Mouse (Mus musculus) cerebellum, postnatal 4 days (tissue): ENCODE data around the gene Gm9747.

Experiments
- DNase-seq, 2 experiments: peaks; one replicate each; pipeline ENCODE4 v3.0.0; 2022; ENCODE audit warnings: low spot score in 2 of 2, mixed read lengths in 1 of 2

Gene Gm9747

DNA sequence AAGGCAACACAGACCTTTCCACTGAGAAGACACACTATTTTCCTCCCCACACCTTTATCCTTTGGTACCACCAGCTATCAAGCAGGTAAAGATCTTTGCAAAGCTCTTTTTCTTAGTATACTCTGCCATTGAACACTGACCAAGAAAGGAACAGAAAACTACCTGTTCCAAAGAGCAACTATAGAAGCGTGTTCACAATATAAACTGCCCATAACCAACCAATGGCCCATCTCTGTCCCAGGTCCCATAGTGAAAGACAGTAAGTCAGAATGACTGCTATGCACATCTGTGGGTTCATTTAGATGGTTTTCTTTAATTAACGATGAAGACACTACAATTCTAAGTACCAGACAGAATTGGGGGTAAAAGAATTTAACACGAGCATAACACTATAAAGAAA, at the start of gene Gm9747:
TSS of gene Gm9747 (plus strand) at position 301 of the 400 bp plus-strand sequence.
- DNase-seq = no peak

DNA sequence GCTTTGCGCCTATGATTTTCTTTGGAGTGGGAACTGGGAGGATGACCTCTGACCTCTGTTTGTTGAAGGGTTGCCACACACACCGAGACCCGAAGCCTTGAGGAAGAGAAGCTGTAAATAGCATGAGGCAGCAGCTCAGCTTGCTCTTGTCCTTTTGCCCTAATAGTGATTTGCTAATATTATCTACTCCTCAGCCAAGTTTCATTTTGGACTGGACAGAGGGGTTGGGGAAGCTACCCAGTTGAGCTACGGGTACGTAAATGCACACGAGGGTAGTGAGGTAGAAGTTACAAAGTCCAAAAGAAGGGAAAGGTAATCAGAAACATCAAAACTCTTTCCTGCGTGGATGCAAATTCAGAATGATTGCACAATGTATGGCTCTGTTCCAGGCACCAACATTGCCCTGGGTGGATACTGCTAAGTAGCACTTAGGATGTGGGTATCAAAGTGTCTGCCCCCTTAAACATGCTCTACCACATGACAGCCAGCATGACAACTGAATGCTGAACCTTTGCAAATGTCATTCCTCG, 48.9 kb upstream of the Gm9747 start:
- no peak for DNase-seq

DNA sequence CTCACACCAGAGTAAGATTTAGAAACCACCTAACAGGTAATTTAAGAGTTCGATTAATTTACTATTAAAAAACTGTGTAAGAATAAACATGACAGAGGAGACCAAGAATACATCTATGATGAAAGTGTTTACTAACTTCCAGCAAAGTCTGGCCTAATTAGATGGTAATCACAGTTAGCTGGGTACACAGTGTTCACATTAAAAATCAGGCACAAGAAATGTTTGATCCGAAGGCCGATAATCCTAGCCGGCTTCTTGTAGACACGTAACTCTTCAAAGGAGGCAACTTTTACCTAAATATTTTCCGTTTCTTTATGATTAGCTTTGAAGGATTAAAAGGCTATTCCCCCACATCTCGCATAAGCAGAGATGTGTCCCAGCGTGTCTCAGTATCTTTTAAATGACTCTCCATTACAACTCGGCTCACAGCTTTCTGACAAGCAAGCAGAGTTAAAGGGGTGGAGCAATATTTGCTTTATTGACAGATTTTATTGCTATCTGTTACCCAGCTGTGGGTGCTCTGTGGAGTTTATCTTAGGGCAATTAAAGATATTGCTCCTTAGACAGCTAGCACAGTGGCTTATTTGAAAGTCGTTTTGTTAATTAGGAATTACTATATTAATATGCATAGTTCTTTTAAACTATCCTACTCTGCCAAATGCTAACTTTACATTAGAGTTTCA, 44.2 kb upstream of the Gm9747 start:
- no peak for DNase-seq

DNA sequence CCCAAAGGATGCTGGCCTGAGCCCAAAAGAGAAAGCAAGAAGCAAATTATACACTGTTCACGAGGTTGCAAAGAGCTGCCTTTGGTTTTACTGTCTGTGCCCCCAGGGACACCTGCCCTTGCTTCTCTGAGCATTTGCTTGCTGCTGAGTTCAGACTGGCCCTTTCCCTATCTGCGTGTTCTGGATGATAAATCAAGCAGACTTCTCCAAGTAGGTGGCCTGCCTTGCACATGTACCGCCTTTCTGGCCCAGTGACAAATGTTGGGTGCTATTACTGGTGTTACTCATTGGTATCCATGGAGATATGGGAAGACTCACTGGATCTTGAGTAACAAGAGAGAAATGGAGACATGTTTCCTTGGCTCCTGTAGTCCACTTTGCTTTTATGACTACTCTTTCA, 43.4 kb upstream of the Gm9747 start:
- DNase-seq = peak in 1 of 2 experiments; percentile 18

DNA sequence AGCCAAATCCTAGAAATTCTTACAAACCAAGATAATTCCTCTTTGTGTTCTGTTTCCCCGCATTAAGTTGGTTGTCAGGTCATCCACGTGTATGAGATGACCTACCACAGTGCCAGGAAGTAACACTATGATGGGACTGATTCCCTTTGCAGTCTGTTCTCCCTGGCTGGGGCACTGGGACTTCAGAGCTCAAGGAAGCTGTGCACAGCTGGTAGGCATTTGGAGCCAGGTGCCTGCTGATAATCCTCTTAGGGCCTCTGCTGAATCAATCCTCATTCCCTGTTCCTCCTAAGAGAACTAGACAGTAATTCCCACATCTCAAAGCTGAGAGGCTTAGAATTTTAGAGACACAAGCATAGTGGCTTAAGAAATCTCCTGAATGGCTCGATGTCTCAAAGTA, 41.3 kb upstream of the Gm9747 start:
- DNase-seq = no peak

DNA sequence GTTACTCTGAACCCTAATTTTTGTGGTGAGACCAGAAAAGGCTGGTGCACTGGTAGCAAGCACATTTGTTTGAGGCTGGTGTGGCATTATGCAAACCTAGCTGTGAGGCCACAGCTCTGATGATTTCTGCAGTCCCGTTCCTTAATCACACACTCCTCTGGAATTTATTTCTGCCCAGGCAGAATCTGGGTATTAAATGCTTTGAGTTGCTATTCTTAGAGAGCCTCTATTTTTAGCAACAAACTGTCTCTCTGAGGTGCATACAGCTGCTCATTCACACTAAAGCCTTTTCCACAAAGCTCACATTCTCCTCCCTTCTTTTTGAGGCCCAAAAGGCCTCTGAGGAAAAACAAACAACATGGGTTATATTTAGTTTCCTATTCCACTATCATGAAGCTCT, 33.0 kb upstream of the Gm9747 start:
- no peak for DNase-seq

DNA sequence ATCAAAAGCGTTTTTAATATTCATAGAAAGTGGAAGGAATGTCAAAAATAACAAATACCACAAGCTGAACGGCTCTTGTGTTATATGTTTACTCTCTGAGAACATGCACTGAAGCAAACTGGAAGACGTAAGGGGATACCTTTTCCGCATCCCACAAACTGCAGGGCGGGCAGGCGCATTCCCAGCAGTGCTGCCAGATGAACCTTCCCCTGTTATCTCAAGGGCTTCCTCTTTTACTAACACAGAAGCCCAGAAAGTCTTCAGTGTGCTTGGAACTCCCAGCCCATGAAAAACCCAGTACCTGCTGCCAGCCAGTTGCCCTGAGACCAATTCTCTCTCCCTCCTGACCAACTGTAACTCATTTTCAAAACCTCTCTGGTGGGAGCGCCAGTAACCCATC, 32.3 kb upstream of the Gm9747 start:
- no peak for DNase-seq

DNA sequence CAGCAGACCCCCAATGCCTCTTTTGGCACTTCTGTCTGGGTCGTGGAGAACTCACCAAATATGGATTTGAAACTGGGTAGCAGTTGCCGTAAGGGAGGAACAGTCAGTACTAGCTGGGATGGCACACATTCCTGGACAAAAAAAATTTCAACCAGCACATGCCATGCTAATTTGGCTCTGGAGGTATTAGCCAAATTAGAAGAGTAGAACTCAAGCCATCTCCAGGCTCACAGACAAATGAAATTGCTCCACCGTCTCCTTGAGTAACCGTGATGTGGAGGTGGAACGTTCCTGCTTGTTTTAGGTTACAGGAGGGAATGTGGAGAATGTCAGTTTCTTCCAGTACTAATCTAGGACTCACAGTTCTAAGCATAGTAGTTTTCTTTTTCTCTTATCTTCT, 25.4 kb upstream of the Gm9747 start:
- DNase-seq = no peak

DNA sequence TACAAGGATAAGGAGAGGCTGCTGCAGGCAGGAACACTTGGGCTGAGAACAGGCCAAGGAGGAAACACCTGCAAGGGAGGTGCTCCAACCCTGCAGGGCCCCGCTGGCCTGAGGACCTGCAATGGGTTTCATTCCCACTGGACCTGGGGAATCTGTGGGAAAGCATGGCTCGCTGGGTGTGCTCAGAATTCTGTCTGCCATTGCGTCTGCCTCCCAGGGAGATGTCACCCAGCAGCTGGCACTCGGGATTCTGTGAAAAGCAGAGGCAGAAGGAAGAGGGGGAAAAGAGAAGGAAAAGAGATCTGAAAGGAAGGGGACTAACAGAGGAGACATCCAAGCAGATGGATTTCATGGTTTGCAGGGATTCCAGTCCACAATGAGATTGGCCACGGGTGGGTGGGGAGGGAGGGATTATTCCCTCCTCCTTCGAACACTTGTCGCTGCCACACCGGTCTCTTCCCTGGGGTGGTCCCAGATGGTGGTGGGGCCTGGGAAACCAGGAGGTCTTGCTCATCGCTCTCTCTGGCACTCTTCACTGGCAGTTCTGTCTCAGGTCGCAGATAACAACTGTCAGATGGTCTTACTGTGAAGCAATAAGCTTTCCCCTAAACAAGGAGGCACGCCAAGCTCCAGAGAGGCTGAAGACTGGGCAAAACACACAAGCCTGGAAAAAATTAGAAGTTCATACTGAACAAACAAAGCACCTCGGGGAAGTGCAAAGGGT, 12.1 kb upstream of the Gm9747 start:
- peak in 1 of 2 experiments; percentile 35 for DNase-seq

DNA sequence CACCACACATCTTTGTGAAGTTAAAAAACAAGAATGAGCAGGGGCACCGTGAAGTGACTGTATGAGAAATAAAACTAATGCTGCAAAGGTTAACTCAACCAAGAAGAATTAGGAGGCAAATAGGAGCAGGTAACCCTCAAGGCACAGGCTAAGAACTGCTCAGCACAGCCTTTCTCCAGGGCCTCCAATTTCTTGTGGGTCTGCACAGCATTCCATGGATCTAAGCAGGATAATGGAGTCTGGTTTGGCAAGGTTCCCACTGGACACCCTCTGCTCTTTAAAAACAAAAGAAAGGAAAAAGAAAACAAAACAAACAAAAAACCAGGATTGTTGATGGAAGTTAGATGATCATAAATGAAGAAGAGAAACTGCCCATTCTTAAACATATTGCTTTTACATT, 11.4 kb upstream of the Gm9747 start:
- DNase-seq = no peak

DNA sequence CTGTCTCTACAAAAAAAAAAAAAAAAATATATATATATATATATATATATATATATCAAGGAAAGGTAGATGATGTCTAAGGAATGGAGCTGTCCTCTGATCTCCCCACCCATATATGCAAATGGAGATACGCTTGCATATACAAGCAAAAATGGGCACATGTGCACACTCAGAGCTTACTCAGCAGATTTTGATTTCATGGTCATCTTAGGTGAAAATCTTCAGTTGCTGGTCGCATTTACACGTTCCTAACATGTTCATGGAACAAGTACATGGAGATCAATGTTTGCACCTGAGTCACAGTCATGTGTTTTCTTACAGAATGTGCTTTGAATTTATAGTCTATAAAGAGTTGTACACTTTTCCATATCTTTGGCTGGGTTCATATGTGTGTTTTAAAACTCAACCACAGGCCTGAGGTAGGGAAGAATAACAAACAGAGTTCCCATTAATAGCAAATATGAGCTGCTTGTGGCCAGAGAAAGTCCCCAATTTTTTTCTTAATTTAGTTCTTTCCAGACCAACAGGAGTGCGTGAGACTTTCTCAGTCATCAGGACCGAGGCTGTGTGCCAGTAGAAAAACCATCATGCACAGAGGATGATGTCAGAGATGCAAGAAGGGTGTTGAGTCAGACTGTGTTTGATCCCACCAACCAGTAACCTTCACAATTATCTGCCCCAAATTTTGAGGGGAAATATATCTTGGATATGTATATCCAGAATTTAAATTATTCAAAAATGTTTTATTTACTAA, 9.7 kb upstream of the Gm9747 start:
- DNase-seq = no peak

DNA sequence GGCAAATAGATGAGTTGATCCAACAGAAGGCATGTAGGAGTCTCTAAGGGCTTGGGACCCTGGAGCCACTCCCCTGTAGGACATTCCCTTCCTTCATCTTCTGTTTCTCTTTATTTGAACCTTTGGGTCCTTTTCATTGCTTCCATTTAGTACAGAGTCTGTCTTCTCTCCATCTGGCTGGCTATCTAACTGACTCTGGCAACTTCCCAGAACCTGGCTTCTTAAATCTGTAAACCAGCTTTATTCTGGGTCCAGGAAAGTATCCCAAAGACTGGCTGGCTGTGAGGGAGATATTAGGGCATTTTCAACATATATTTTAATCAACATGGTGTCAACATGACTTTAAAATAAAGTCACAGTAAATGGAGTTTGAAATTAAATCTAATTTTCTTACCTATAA, 4.1 kb upstream of the Gm9747 start:
- no peak for DNase-seq

DNA sequence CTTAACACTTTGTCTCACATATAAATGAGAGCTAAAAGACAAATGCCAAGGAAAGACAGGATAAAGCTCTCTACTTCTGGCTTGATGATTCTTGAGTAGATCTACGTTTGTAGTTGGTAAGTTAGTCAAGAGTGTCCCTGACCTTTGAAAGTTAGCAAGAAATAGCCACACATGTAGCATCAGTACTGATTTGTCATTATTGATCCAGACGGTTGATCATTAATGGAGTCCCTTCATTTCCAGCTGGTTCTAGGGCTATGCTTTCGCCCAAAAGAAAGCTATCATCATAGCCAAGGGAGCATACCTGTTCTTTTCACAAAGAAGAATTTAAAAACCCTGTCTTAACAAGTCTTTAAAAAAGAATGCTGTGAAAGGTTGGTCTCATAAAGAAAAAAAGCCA, 1.7 kb downstream of the Gm9747 start:
- DNase-seq = no peak

DNA sequence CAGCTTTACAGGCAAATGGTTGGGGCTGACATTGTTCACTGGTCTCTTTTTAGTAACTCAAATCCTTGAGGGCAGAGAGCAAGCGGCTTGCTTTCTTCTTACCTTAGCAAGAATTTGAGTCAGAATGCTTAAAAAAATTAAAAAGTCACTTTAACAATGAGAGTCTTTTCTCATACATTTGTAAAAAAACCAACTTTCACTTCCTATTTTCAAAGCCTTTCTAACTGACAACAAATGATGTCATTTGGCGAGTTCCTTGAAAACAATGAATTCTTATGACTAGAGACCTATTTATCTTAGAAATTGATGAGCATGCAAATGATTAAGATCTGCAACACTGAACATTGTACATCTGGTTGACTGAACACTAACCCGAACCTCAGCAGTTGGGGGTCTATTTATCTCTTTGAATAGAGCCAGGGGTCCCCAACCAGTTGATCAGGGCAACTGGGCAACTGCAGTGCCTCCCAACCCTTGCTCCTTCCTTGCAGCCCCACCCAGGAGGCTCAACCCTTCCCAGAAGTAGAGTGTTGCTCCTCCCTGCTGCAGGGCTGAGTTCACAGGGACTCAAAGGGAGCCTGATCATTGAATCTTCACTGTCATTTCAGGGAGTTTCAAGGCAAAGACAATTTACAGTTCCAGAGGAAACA, 2.7 kb downstream of the Gm9747 start:
- no peak for DNase-seq

DNA sequence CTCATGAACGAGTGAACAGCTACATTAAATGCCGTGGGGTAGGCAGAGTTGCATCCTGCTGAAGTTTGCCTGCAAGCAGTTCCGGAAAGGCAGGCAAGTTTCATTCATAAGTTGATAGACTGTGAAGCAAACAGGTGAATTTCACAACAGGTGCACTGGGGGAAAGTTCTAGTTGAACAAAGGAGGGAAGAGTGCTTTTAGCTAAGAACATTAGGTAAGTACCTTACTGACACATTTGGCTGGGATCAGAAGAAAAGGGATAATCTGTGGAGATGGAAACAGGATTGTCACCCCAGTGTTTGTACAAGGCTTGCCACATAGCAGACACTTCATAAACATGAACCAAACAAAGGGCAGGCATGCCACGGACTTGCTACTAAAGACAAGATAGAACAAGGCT, 5.3 kb downstream of the Gm9747 start:
- no peak for DNase-seq

DNA sequence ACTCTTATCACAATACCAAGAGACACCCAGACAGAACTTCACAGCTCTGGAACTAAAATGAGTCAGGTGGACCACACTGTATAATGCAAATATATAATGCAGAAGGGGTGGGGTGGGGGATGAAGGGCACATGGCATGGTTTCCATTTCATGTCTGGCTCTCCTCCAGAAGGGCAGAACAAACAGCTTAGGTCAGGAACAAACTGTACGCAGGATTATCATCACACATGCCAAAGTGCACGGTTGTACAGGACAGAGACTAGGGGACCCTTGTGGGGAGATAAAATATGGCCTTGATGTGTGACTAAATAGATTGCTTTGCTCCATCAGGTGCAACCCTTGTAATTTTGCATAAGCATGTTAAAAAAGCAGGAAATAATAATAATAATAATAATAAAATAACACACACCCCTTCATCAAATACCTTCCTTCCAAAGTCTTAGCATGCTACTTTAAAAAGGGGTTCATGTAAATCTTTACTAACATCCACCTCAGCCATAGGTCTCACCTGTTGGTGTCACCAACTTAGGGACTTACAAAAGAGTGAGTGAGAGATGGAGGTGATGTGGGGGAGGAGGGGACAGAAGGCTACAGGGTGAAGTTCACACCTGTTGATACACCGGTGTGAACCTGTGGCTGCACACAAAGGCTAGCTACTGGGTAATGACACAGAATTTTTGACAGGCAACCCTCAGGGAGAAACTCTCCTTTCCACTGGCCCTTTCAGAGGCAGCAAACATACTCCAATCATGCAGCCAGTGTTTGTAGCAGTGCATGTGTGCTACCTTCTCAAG, 6.7 kb downstream of the Gm9747 start:
- DNase-seq = no peak

DNA sequence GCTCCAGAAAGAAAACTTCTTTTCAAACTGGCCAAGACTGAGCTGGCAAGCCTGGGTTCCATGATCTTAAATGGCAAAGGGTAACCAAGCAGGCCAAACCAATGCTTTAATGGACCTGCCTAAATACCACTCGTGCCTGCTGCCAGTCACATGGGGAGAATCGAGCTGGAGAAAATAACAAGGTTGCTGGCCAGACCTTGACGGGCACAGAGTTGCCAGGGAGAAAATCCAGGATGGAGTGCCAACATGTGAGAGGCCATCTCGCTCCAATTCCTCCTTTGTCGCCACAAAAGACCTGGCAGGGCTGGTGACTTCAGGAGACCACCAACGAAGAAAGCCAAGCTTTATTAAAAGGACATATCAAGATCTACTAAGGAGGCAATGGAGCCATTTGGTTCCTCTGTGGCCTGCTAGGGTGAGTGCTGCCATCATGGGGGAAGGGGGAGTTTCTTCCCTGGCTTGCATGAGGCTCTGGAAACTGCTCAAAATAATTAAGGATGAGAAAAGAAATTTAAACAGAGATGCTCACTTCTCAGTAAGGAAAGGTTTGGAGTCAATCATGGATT, 10.4 kb downstream of the Gm9747 start:
- DNase-seq = peak in 1 of 2 experiments; percentile 58

DNA sequence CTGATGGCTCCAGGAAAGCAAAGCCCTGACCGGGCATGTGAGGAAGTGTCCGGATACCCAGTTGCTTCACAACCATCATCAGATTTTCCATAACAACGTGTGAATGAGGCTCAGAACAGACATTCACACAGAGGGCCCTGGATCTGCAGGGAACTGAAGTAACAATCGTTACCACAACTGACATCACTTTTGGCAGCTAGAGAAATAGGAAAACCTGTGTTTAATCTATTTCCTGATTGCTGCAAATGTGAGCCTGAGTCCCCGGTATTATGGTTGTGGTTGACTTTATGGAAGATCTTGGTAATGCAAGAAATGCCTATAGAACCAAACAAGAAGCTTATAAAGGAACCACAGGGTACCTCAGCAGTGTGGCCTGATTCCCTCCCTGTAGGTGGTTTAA, 12.1 kb downstream of the Gm9747 start:
- DNase-seq = no peak

DNA sequence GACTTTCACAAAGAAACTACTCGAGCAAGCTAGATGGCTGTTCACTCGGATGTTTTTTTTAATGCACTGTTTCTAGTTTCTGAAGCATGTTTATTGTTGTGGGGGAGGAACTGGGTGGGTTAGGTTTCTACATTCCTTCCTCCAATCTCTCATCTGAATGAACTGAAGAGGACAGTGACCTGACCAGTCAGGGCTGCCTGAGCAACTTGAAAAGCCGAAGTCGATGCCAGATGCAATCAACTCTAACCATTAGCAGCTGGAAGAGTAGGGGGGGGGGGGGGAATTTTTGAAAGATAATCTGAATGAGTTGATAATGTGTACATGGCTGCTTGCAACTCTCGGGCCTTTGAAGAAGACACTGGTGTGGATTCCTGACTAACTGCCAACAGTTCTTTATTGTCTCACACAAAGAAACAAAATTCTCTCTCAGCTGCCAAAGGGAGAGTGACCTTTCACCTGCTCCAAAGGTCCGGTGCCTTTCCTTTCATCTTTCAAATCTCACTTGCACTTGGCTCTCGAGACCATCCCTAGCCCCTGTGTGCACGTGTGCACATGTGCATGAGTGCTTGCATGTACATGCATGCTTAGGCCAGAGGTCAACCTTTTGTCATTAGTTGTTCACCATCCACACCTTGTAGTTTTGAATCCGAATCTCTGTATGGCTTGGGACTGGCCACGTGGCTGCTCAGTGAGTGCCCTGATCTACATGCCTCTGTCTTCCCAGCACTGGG, 14.5 kb downstream of the Gm9747 start:
- DNase-seq = no peak

DNA sequence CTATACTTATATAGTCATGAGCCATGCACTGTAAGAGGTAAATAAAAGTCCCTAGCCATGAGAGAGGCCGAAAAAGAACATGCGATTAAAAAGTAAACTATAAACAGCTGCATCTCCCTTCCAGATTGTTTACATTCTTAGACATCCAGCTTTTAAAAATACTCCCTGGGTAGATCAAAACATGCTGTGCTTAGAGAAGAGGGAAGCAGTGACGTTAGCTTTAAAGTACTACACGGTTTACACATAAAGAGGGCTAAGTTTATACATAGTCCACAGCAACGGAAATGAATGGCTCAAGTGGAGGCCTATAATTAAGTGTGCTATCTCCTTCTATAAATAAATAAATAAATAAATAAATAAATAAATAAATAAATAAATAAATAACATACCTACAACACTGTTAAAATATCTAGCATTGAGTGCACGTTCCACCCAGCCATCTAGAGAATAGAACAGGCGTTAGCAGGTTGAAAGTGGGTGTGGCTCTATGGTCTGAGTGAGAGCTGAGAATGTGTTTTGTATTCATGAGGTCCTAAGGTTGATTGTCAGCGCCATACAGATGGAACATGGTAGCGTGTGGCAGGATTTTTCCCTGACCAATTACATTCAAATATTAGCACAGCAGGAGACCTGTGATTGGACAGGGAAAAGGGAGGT, 21.0 kb downstream of the Gm9747 start:
- no peak for DNase-seq
